Mouse (Mus musculus): ENCODE measurements around the gene Qpct.
"Not testable (repeated sequence)": the region's sequence is repeated elsewhere in the genome, so short reads cannot be mapped to it uniquely, and the experiment has no call there.

Gene Qpct

GRCm38 (mm10) chr17:79076974-79077847 is 25.5 kb downstream of the Qpct start:
- DNase-seq: no peak

- no peak for DNase-seq
Measured at GRCm38 (mm10) chr17:79077848-79078146, 26.1 kb downstream of the Qpct start.

GRCm38 (mm10) chr17:79078248-79078647 is 26.5 kb downstream of the Qpct start:
- no peak for DNase-seq

GRCm38 (mm10) chr17:79091710-79092109 is 40.0 kb downstream of the Qpct start:
- DNase-seq: no peak

- DNase-seq: no peak
Measured at GRCm38 (mm10) chr17:79093286-79093975, 41.7 kb downstream of the Qpct start.

- DNase-seq: no peak
Measured at GRCm38 (mm10) chr17:79095624-79096023, 43.9 kb downstream of the Qpct start.

- DNase-seq: no peak
Measured at GRCm38 (mm10) chr17:79099866-79100265, 48.2 kb downstream of the Qpct start.

GRCm38 (mm10) chr17:79108238-79108637 is 56.5 kb downstream of the Qpct start:
- DNase-seq: no peak

- no peak for DNase-seq
Measured at GRCm38 (mm10) chr17:79109576-79109975, 57.9 kb downstream of the Qpct start.

- DNase-seq: peak; percentile 50 to 67
Measured at GRCm38 (mm10) chr17:79110936-79111348, 59.2 kb downstream of the Qpct start.

GRCm38 (mm10) chr17:79115248-79115647 is 63.5 kb downstream of the Qpct start:
- DNase-seq: not testable (repeated sequence)

GRCm38 (mm10) chr17:79119066-79119465 is 67.4 kb downstream of the Qpct start:
- DNase-seq: no peak

- no peak for DNase-seq
Measured at GRCm38 (mm10) chr17:79120269-79120668, 68.6 kb downstream of the Qpct start.

- no peak for DNase-seq
Measured at GRCm38 (mm10) chr17:79133740-79134139, 82.0 kb downstream of the Qpct start.

- peak in 1 of 2 experiments; percentile 9 for DNase-seq
Measured at GRCm38 (mm10) chr17:79135826-79136225, 84.1 kb downstream of the Qpct start.

GRCm38 (mm10) chr17:79136401-79136800 is 84.7 kb downstream of the Qpct start:
- peak; percentile 14 to 46 for DNase-seq

Data from cerebellum, postnatal 25 days (tissue).